Mouse (Mus musculus) adrenal gland, adult (tissue): Measurements from ENCODE around the gene B630019K06Rik.
A peak's percentile ranks its signal among the peaks of the same experiment; 100 is the strongest.
"Not testable (repeated sequence)": the region's sequence is repeated elsewhere in the genome, so short reads cannot be mapped to it uniquely, and the experiment has no call there.

Experiments used
- DNase-seq, 2 experiments: peaks; one replicate each; pipeline ENCODE4 v3.0.0; 2022 to 2023; ENCODE audit warnings: low spot score in 1 of 2; ENCODE audit not compliant: inconsistent age in 2 of 2

The B630019K06Rik gene

GRCm38 (mm10) chrX:8892343-8893155, at the start of gene B630019K06Rik:
TSS of gene B630019K06Rik (plus strand) at chrX:8892382.
- DNase-seq, result peak; percentile 85 to 91

GRCm38 (mm10) chrX:8843694-8844093, 48.5 kb upstream of the B630019K06Rik start, which contains the start of gene Gm6592:
TSS of gene Gm6592 (plus strand) at chrX:8843994.
- DNase-seq, result no peak

- DNase-seq, result no peak
These were observed 39.7 kb upstream of the B630019K06Rik start for GRCm38 (mm10) chrX:8852486-8852885.

- DNase-seq, result peak; percentile 62 to 88
These were observed 27.9 kb upstream of the B630019K06Rik start for GRCm38 (mm10) chrX:8864331-8864730.

GRCm38 (mm10) chrX:8873953-8874352, 18.2 kb upstream of the B630019K06Rik start, which contains the start of gene Gm5751:
TSS of gene Gm5751 (plus strand) at chrX:8874253.
- DNase-seq, result not testable (repeated sequence)

GRCm38 (mm10) chrX:8884336-8884735, 7.8 kb upstream of the B630019K06Rik start:
- no peak for DNase-seq

- DNase-seq, result no peak
These were observed 223 bp upstream of the B630019K06Rik start for GRCm38 (mm10) chrX:8891975-8892342.

- DNase-seq, result peak in 1 of 2 experiments; percentile 57
These were observed 1.0 kb downstream of the B630019K06Rik start for GRCm38 (mm10) chrX:8893182-8893651.

GRCm38 (mm10) chrX:8900823-8901222, 8.6 kb downstream of the B630019K06Rik start:
- DNase-seq, result no peak

GRCm38 (mm10) chrX:8901906-8902472, 9.8 kb downstream of the B630019K06Rik start:
- peak in 1 of 2 experiments; percentile 24 for DNase-seq

GRCm38 (mm10) chrX:8921080-8921479, 28.9 kb downstream of the B630019K06Rik start:
- no peak for DNase-seq

GRCm38 (mm10) chrX:8921813-8922607, 29.8 kb downstream of the B630019K06Rik start:
- DNase-seq, result peak in 1 of 2 experiments; percentile 45

GRCm38 (mm10) chrX:8927308-8927707, 35.1 kb downstream of the B630019K06Rik start:
- DNase-seq, result no peak

GRCm38 (mm10) chrX:8944041-8944440, 51.9 kb downstream of the B630019K06Rik start:
- no peak for DNase-seq
